Comparison of ENCODE assay signal across 8 mouse cellular contexts in genomic region chr8:71537028-71537867, GRCm38 (mm10). TPM values are rescaled to one million over a fixed set of nuclear protein-coding genes. Genes with fewer than 3 reads are reported as not detected.
DNase-seq lines count a peak whose midpoint lies in the region; ATAC-seq and TF ChIP-seq lines count a peak whose summit lies in the region.

Gene Bst2 (minus strand): TSS chr8:71537456.

- no peak within 1 kb of the TSS for H3K9ac ChIP-seq in hindbrain, embryonic 12.5 days
- H3K9ac ChIP-seq in midbrain, embryonic 11.5 days (ENCODE audit: low read length): no peak within 1 kb of the TSS

- peak within 1 kb of the TSS; percentile 98 for H3K27ac ChIP-seq in brown adipose tissue, adult 24 weeks (replicated peaks; ENCODE audit: low read depth, low read length)
- no peak within 1 kb of the TSS for H3K27ac ChIP-seq in hindbrain, embryonic 12.5 days
- H3K27ac ChIP-seq in limb, embryonic 10.5 days: peak within 1 kb of the TSS; percentile 71
- H3K27ac ChIP-seq in midbrain, embryonic 11.5 days (ENCODE audit: low read depth, low read length): no peak within 1 kb of the TSS
- H3K27ac ChIP-seq in small intestine, adult 2 months (ENCODE audit: insufficient read depth, low read depth, low read length): peak within 1 kb of the TSS; percentile 95

- H3K27me3 ChIP-seq in hindbrain, embryonic 12.5 days: peaks cover 40% of the 10 kb centered on the region
- peaks cover 41% of the 10 kb centered on the region for H3K27me3 ChIP-seq in limb, embryonic 10.5 days (ENCODE audit: low read depth, poor library complexity, severe bottlenecking)
- peaks cover 9% of the 10 kb centered on the region; the same call in 1 of the 2 replicates for H3K27me3 ChIP-seq in midbrain, embryonic 11.5 days (ENCODE audit: control insufficient read depth, insufficient read depth, low read length)
- H3K27me3 ChIP-seq in small intestine, adult 2 months (ENCODE audit: control insufficient read depth, insufficient read depth, low read length): no peaks in the 10 kb centered on the region

- WGBS in hindbrain, embryonic 12.5 days: 3% methylated on average over 37 of the region's 37 CpGs
- WGBS in limb, embryonic 10.5 days: 4% methylated on average over 37 of the region's 37 CpGs
- WGBS in midbrain, embryonic 11.5 days: 4% methylated on average over 37 of the region's 37 CpGs
- 2% methylated on average over 37 of the region's 37 CpGs for WGBS in small intestine, adult 2 months

- H3K4me2 ChIP-seq in hindbrain, embryonic 12.5 days (replicated peaks): peak within 1 kb of the TSS; percentile 51
- H3K4me2 ChIP-seq in midbrain, embryonic 11.5 days: peak within 1 kb of the TSS; percentile 44

- peaks cover 9% of the 10 kb centered on the region; the same call in 1 of the 2 replicates for H3K4me1 ChIP-seq in brown adipose tissue, adult 24 weeks (ENCODE audit: control insufficient read depth, insufficient read depth, insufficient read length, low read length)
- H3K4me1 ChIP-seq in hindbrain, embryonic 12.5 days: peaks cover 7% of the 10 kb centered on the region; the same call in 1 of the 2 replicates
- H3K4me1 ChIP-seq in limb, embryonic 10.5 days: peaks cover 18% of the 10 kb centered on the region
- peaks cover 3% of the 10 kb centered on the region; the same call in 1 of the 2 replicates for H3K4me1 ChIP-seq in midbrain, embryonic 11.5 days (ENCODE audit: control insufficient read depth, insufficient read depth, low read length)
- peaks cover 8% of the 10 kb centered on the region for H3K4me1 ChIP-seq in small intestine, adult 2 months (ENCODE audit: control insufficient read depth, insufficient read depth, insufficient read length, low read length)

- no peaks in the 10 kb centered on the region for H3K9me3 ChIP-seq in hindbrain, embryonic 12.5 days (replicated peaks)
- no peaks in the 10 kb centered on the region for H3K9me3 ChIP-seq in limb, embryonic 10.5 days (replicated peaks)
- H3K9me3 ChIP-seq in midbrain, embryonic 11.5 days (ENCODE audit: control insufficient read depth, low read length): no peaks in the 10 kb centered on the region

- no peak; the same call in 1 of the 2 replicates for TF ChIP-seq POLR2A in small intestine, adult 2 months (IDR thresholded peaks at IDR 0.05; ENCODE audit: low read depth, low read length)

- H3K4me3 ChIP-seq in brown adipose tissue, adult 24 weeks (ENCODE audit: insufficient read depth, low read depth, low read length): peak within 1 kb of the TSS; percentile 67
- H3K4me3 ChIP-seq in hindbrain, embryonic 12.5 days: peak within 1 kb of the TSS; percentile 26
- peak within 1 kb of the TSS; percentile 55 for H3K4me3 ChIP-seq in limb, embryonic 10.5 days
- H3K4me3 ChIP-seq in midbrain, embryonic 11.5 days (ENCODE audit: low read depth, low read length): peak within 1 kb of the TSS; percentile 21
- peak within 1 kb of the TSS; percentile 79 for H3K4me3 ChIP-seq in small intestine, adult 2 months (ENCODE audit: low read depth, low read length)

- no peak for TF ChIP-seq CTCF in small intestine, adult 2 months (IDR thresholded peaks at IDR 0.05; ENCODE audit: extremely low read depth, insufficient read length, insufficient replicate concordance, low read depth, low read length)

- peak; percentile 90 for DNase-seq in MEL-GATA-1-ER (ENCODE audit: extremely low read depth, low read depth)
- DNase-seq in frontal cortex, adult 2 months (ENCODE audit: extremely low spot score in 1 of 2, low spot score in 1 of 2): peak in 1 of 2 experiments; percentile 51
- DNase-seq in limb, embryonic 10.5 days (ENCODE audit: low spot score): peak; percentile 76
- peak; percentile 94 for DNase-seq in midbrain, embryonic 11.5 days (ENCODE audit: low spot score, missing footprints)
- DNase-seq in cerebellum, postnatal 36 days: no peak

- H3K36me3 ChIP-seq in hindbrain, embryonic 12.5 days: no peaks in the 10 kb centered on the region
- no peaks in the 10 kb centered on the region for H3K36me3 ChIP-seq in limb, embryonic 10.5 days
- H3K36me3 ChIP-seq in midbrain, embryonic 11.5 days (ENCODE audit: control insufficient read depth, insufficient read depth, low read length): no peaks in the 10 kb centered on the region
- no peaks in the 10 kb centered on the region for H3K36me3 ChIP-seq in small intestine, adult 2 months (ENCODE audit: control insufficient read depth, insufficient read depth, low read length)

- no peak for ATAC-seq in hindbrain, embryonic 12.5 days (ENCODE audit: low FRiP score)
- peak; percentile 51 for ATAC-seq in midbrain, embryonic 11.5 days (ENCODE audit: low FRiP score)

RNA-seq across cellular contexts. Expression of gene Bst2, which starts in this region (rescaled TPM):
- polyA plus RNA-seq in brown adipose tissue, adult 24 weeks (2012; ENCODE audit: insufficient read depth, insufficient read length, missing spikeins): 17.3 and 38.4 TPM in 2 replicates
- 20.9 and 22.9 TPM in 2 replicates for polyA plus RNA-seq in frontal cortex, adult 2 months (2012; rRNA removed)
- polyA plus RNA-seq in hindbrain, embryonic 12.5 days (2016; fragmentation: Nextera tagmentation; extraction: Ambion mirVana): 12.9 and 13.4 TPM in 2 replicates
- 5.6 TPM in 2 replicates for polyA plus RNA-seq in limb, embryonic 10.5 days (2016; fragmentation: Nextera tagmentation; extraction: Ambion mirVana)
- polyA plus RNA-seq in midbrain, embryonic 11.5 days (2014; fragmentation: Nextera tagmentation; extraction: Ambion mirVana): 5.0 and 6.1 TPM in 2 replicates
- polyA plus RNA-seq in small intestine, adult 2 months (2012; rRNA removed): 126 and 242 TPM in 2 replicates

Comparison
In these comparisons a context has a peak if more than half of its experiments do, and no peak if none do; other contexts are left out.
1. DNase-seq: peak in MEL-GATA-1-ER (single experiment), limb, embryonic 10.5 days (single experiment) and midbrain, embryonic 11.5 days (single experiment); none in cerebellum, postnatal 36 days (0 of 2).
2. H3K27ac ChIP-seq: peak in brown adipose tissue, adult 24 weeks (single experiment), limb, embryonic 10.5 days (single experiment) and small intestine, adult 2 months (single experiment); none in hindbrain, embryonic 12.5 days (single experiment) and midbrain, embryonic 11.5 days (single experiment).
3. H3K4me3 ChIP-seq: peak in every context shown above with its lines; median percentile 79 in small intestine, adult 2 months; 67 in brown adipose tissue, adult 24 weeks; 55 in limb, embryonic 10.5 days; 26 in hindbrain, embryonic 12.5 days; 21 in midbrain, embryonic 11.5 days.